Mouse (Mus musculus): ENCODE results near the gene Ddias. TPM values are rescaled to one million over a fixed set of nuclear protein-coding genes. Genes with fewer than 3 reads are reported as not detected.
A peak's percentile ranks its signal among the peaks of the same experiment; 100 is the strongest.

Gene Ddias
- total and polyA plus RNA-seq, 2 experiments, result 0.21 to 1.0 TPM

DNA sequence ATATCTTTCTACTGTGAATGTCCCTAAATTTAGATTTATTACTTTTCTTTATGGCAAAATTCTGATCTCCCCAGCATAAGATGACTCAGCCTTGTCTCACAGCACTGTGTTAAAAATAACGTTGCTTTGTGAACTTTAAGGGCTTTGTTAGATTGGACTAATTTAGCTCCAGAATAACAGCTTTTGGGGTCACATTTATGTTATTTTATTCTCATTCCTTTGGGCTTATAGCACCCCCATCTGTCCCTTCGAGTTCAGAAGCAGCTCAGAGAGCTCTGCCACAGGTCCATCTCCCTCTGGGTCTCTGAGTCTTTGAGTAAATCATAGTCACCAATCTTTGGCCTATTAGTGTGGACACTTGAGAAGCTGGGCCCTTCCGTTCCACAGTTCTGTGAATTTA, 36.1 kb downstream of the Ddias start:
- 81% methylated on average over 3 of the region's 3 CpGs for WGBS
- Histone ChIP-seq H3K27me3 (ENCODE audit: control insufficient read depth, insufficient read depth, low read length) (no peaks in the 10 kb centered on the region), H3K4me3 (ENCODE audit: insufficient read depth, low read depth, low read length) (no peak overlapping the region), H3K36me3 (ENCODE audit: control insufficient read depth, insufficient read depth, low read length) (peaks cover 13% of the 10 kb centered on the region), H3K4me1 (ENCODE audit: control insufficient read depth, insufficient read depth, low read length) (no peaks in the 10 kb centered on the region), H3K27ac (replicated peaks; ENCODE audit: insufficient read depth, low read depth, low read length) (no peak overlapping the region), H3K9ac (ENCODE audit: low read depth, low read length) (no peak overlapping the region), H3K79me2 (ENCODE audit: control insufficient read depth, insufficient read depth, low read length) (no peaks in the 10 kb centered on the region)
- TF ChIP-seq POLR2A (IDR thresholded peaks at IDR 0.05; ENCODE audit: extremely low read depth, insufficient read depth, low read length) (no peak), CTCF (IDR thresholded peaks at IDR 0.05; ENCODE audit: low read depth, low read length) (no peak)
- no peak for DNase-seq (ENCODE audit: extremely low read depth, low read depth, low spot score)

DNA sequence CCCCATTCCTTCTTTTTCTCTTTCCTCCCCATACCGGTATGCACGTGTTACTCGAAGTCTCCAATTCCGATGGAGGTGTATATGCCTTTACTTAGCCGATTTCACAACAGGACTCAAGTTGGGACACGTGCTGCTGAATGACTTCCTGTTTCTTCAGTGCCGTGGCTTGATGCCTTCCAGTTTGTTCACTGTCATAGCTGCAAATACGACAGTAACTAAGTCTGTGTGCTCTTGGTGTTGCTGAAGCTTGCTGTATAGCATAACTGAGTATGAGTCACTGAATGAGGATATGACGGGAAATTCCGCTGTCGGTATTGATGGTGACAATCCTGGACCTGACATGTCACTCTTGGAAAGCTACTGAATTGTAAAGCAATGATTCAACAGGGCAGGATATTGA, 36.8 kb downstream of the Ddias start:
- H3K27ac ChIP-seq (replicated peaks; ENCODE audit: insufficient read depth, low read depth, low read length), result no peak overlapping the region
- no peak for TF ChIP-seq CTCF (IDR thresholded peaks at IDR 0.05; ENCODE audit: low read depth, low read length)
- TF ChIP-seq POLR2A (IDR thresholded peaks at IDR 0.05; ENCODE audit: extremely low read depth, insufficient read depth, low read length), result no peak
- WGBS, result 64% methylated on average over 11 of the region's 11 CpGs
- no peaks in the 10 kb centered on the region for H3K27me3 ChIP-seq (ENCODE audit: control insufficient read depth, insufficient read depth, low read length)
- H3K4me3 ChIP-seq (ENCODE audit: insufficient read depth, low read depth, low read length), result no peak overlapping the region
- no peaks in the 10 kb centered on the region for H3K79me2 ChIP-seq (ENCODE audit: control insufficient read depth, insufficient read depth, low read length)
- DNase-seq (ENCODE audit: extremely low read depth, low read depth, low spot score), result peak; percentile 29
- H3K36me3 ChIP-seq (ENCODE audit: control insufficient read depth, insufficient read depth, low read length), result peaks cover 13% of the 10 kb centered on the region
- H3K4me1 ChIP-seq (ENCODE audit: control insufficient read depth, insufficient read depth, low read length), result no peaks in the 10 kb centered on the region
- no peak overlapping the region for H3K9ac ChIP-seq (ENCODE audit: low read depth, low read length)

DNA sequence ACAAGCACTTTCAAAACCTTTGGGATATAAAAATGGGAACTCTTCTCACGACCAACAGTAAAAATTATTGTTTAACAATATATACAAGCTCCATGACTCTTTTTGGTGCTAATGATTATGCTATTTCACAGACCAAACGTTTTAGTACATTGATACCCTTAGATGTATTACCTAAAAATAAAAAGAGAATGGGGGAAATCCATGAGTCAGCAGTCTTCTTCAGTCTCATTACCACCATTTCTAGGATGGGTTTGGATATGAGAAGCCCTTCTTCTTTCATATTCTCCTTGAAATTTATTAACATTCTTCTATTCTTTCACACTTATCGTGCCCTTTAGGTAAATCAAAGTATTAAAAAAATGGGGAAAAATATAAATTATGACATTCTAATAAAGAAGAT, 37.6 kb downstream of the Ddias start:
- no peak overlapping the region for H3K4me3 ChIP-seq (ENCODE audit: insufficient read depth, low read depth, low read length)
- TF ChIP-seq CTCF (IDR thresholded peaks at IDR 0.05; ENCODE audit: low read depth, low read length) (no peak), POLR2A (IDR thresholded peaks at IDR 0.05; ENCODE audit: extremely low read depth, insufficient read depth, low read length) (no peak)
- H3K4me1 ChIP-seq (ENCODE audit: control insufficient read depth, insufficient read depth, low read length), result no peaks in the 10 kb centered on the region
- H3K36me3 ChIP-seq (ENCODE audit: control insufficient read depth, insufficient read depth, low read length), result peaks cover 17% of the 10 kb centered on the region
- H3K79me2 ChIP-seq (ENCODE audit: control insufficient read depth, insufficient read depth, low read length), result no peaks in the 10 kb centered on the region
- no peak overlapping the region for H3K27ac ChIP-seq (replicated peaks; ENCODE audit: insufficient read depth, low read depth, low read length)
- no peak overlapping the region for H3K9ac ChIP-seq (ENCODE audit: low read depth, low read length)
- WGBS, result 85% methylated on average over 3 of the region's 3 CpGs
- no peaks in the 10 kb centered on the region for H3K27me3 ChIP-seq (ENCODE audit: control insufficient read depth, insufficient read depth, low read length)
- DNase-seq (ENCODE audit: extremely low read depth, low read depth, low spot score), result no peak

DNA sequence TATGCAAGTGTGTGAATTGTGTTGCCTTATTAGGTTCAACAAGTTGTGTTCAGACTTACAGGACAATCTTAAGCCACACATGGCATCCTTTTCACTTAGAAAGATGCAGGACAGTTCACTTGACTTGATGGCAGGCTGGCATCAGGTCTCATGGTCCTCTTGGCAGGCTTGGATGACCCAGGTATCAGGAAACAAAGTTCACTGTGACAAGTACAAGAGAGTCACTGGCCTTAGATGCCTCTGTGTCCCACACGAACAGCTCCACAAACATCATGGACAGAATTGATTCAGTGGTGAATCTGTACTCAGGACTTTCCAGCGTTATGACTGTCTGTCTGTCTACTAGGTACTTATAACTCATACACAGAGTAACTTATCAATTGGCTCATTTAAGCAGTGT, 39.7 kb downstream of the Ddias start:
- Histone ChIP-seq H3K27ac (replicated peaks; ENCODE audit: insufficient read depth, low read depth, low read length) (no peak overlapping the region), H3K9ac (ENCODE audit: low read depth, low read length) (no peak overlapping the region), H3K4me3 (ENCODE audit: insufficient read depth, low read depth, low read length) (no peak overlapping the region), H3K36me3 (ENCODE audit: control insufficient read depth, insufficient read depth, low read length) (peaks cover 20% of the 10 kb centered on the region), H3K4me1 (ENCODE audit: control insufficient read depth, insufficient read depth, low read length) (no peaks in the 10 kb centered on the region), H3K27me3 (ENCODE audit: control insufficient read depth, insufficient read depth, low read length) (no peaks in the 10 kb centered on the region), H3K79me2 (ENCODE audit: control insufficient read depth, insufficient read depth, low read length) (no peaks in the 10 kb centered on the region)
- no peak for TF ChIP-seq CTCF (IDR thresholded peaks at IDR 0.05; ENCODE audit: low read depth, low read length)
- no peak for TF ChIP-seq POLR2A (IDR thresholded peaks at IDR 0.05; ENCODE audit: extremely low read depth, insufficient read depth, low read length)
- DNase-seq (ENCODE audit: extremely low read depth, low read depth, low spot score), result peak; percentile 90
- WGBS, result 19% methylated on average over 2 of the region's 2 CpGs

DNA sequence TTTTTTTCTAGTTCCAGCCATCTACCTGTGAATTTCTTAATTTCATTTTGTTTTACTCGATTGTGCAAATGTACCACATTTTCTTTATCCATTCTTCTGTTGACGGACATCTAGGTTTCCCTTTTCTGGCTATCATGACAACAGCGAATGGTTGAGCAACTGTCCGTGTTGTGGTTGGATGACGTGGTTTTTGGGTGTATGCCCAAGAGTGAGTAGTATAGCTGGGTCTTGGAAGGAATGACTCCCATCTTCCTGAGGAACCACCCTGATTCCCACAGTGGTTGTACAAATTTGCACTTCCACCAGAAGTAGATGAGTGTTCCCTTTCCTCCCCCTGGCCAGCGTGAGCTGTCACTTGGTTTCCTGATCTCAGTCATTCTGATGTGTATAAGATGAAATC, 41.7 kb downstream of the Ddias start:
- no peak overlapping the region for H3K9ac ChIP-seq (ENCODE audit: low read depth, low read length)
- no peak overlapping the region for H3K4me3 ChIP-seq (ENCODE audit: insufficient read depth, low read depth, low read length)
- TF ChIP-seq POLR2A (IDR thresholded peaks at IDR 0.05; ENCODE audit: extremely low read depth, insufficient read depth, low read length), result no peak
- TF ChIP-seq CTCF (IDR thresholded peaks at IDR 0.05; ENCODE audit: low read depth, low read length), result no peak
- H3K27ac ChIP-seq (replicated peaks; ENCODE audit: insufficient read depth, low read depth, low read length), result no peak overlapping the region
- WGBS, result 84% methylated on average over 6 of the region's 6 CpGs
- H3K4me1 ChIP-seq (ENCODE audit: control insufficient read depth, insufficient read depth, low read length), result no peaks in the 10 kb centered on the region
- no peak for DNase-seq (ENCODE audit: extremely low read depth, low read depth, low spot score)
- no peaks in the 10 kb centered on the region for H3K27me3 ChIP-seq (ENCODE audit: control insufficient read depth, insufficient read depth, low read length)
- H3K36me3 ChIP-seq (ENCODE audit: control insufficient read depth, insufficient read depth, low read length), result peaks cover 23% of the 10 kb centered on the region
- no peaks in the 10 kb centered on the region; the same call in 1 of the 2 replicates for H3K79me2 ChIP-seq (ENCODE audit: control insufficient read depth, insufficient read depth, low read length)

DNA sequence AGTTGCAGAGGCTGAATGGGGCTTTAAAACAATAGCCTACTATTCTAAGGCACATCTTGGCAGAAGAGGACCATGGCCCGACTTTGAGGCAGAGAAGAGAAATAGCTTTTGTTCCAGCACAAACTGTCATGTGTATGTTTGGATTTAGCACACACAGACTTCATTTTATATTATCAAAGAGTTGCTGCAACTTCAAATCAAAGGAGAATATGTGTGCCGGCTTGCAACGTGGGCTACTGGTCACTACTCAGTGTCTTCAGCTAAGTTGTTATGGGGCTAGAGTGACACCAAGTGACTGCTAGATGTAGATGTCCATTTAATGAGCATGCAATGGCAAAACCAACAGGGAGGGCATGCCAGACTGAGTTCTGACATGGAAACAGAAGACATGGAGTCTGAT, 46.1 kb downstream of the Ddias start:
- H3K4me1 ChIP-seq (ENCODE audit: control insufficient read depth, insufficient read depth, low read length), result no peaks in the 10 kb centered on the region
- H3K4me3 ChIP-seq (ENCODE audit: insufficient read depth, low read depth, low read length), result no peak overlapping the region
- TF ChIP-seq CTCF (IDR thresholded peaks at IDR 0.05; ENCODE audit: low read depth, low read length) (no peak), POLR2A (IDR thresholded peaks at IDR 0.05; ENCODE audit: extremely low read depth, insufficient read depth, low read length) (no peak)
- no peaks in the 10 kb centered on the region for H3K27me3 ChIP-seq (ENCODE audit: control insufficient read depth, insufficient read depth, low read length)
- peaks cover 29% of the 10 kb centered on the region for H3K36me3 ChIP-seq (ENCODE audit: control insufficient read depth, insufficient read depth, low read length)
- DNase-seq (ENCODE audit: extremely low read depth, low read depth, low spot score), result peak; percentile 42
- H3K79me2 ChIP-seq (ENCODE audit: control insufficient read depth, insufficient read depth, low read length), result peaks cover 4% of the 10 kb centered on the region; the same call in 1 of the 2 replicates
- WGBS, result 44% methylated on average over 3 of the region's 3 CpGs
- H3K9ac ChIP-seq (ENCODE audit: low read depth, low read length), result no peak overlapping the region
- no peak overlapping the region for H3K27ac ChIP-seq (replicated peaks; ENCODE audit: insufficient read depth, low read depth, low read length)
